Mouse (Mus musculus): ENCODE data around the gene Cemip. TPM values are rescaled to one million over a fixed set of nuclear protein-coding genes. Genes with fewer than 3 reads are reported as not detected.

Cemip gene
- total and polyA plus RNA-seq, 3 experiments = 0.12 to 0.14 TPM; not detected in 1

DNA sequence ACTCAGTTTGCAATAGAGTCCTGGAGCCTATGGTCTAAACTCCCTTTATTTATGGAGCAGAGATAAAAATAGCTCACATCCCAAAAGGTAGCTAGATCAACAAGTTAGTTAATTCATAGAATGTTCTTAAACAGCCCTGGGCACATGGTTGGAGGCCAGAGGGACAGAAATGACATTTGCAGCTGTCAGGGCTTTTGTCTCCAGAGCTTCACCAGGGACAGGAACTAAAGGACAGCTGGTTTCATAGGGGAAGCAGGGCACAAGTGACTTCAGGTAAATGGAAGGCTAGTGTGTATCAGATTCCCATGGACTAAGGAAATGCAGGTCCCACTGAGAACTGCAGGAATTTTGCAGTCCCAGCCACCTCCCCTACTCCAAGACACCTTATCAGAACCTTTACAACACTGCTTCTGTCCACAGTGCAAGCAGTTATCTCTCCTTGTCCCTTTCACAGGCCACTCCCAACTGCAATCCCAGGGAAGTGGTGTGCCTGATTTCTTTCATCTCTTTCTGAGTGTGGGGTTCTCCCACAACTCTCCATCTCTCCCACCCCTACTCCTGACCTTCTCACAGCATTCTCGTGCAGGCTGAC, 107.3 kb downstream of the Cemip start:
- H3K4me1 ChIP-seq (ENCODE audit: control insufficient read depth, insufficient read depth, low read length) = no peaks in the 10 kb centered on the region
- intact Hi-C loops (cut with DNase I) = no loop called here
- 26% methylated on average over 1 of the region's 1 CpGs for WGBS
- no peaks in the 10 kb centered on the region for H3K79me2 ChIP-seq (replicated peaks; ENCODE audit: control insufficient read depth, insufficient read depth, low read length)
- no peak for TF ChIP-seq CTCF (IDR thresholded peaks at IDR 0.05)
- no peak for TF ChIP-seq POLR2A (IDR thresholded peaks at IDR 0.05; ENCODE audit: insufficient read depth, low read depth, low read length)
- no peak for TF ChIP-seq EP300 (IDR thresholded peaks at IDR 0.05; ENCODE audit: insufficient read depth, low read depth, low read length)
- H3K27me3 ChIP-seq (ENCODE audit: control insufficient read depth, insufficient read depth, low read length) = no peaks in the 10 kb centered on the region
- H3K27ac ChIP-seq = no peak overlapping the region
- no peaks in the 10 kb centered on the region for H3K36me3 ChIP-seq (ENCODE audit: control insufficient read depth, insufficient read depth, low read length)
- H3K9ac ChIP-seq (ENCODE audit: low read depth, low read length) = no peak overlapping the region
- no peak for DNase-seq
- no peak overlapping the region for H3K4me3 ChIP-seq

GRCm38 (mm10) chr7:83978410-83978809, 107.9 kb downstream of the Cemip start:
- Histone ChIP-seq H3K27me3 (ENCODE audit: control insufficient read depth, insufficient read depth, low read length) (no peaks in the 10 kb centered on the region), H3K4me1 (ENCODE audit: control insufficient read depth, insufficient read depth, low read length) (no peaks in the 10 kb centered on the region), H3K27ac (no peak overlapping the region), H3K36me3 (ENCODE audit: control insufficient read depth, insufficient read depth, low read length) (no peaks in the 10 kb centered on the region), H3K4me3 (no peak overlapping the region), H3K9ac (ENCODE audit: low read depth, low read length) (no peak overlapping the region), H3K79me2 (replicated peaks; ENCODE audit: control insufficient read depth, insufficient read depth, low read length) (no peaks in the 10 kb centered on the region)
- intact Hi-C loops (cut with DNase I) = no loop called here
- TF ChIP-seq POLR2A (IDR thresholded peaks at IDR 0.05; ENCODE audit: insufficient read depth, low read depth, low read length) (no peak), CTCF (IDR thresholded peaks at IDR 0.05) (no peak), EP300 (IDR thresholded peaks at IDR 0.05; ENCODE audit: insufficient read depth, low read depth, low read length) (no peak)
- no peak for DNase-seq
- 90% methylated on average over 1 of the region's 1 CpGs for WGBS

DNA sequence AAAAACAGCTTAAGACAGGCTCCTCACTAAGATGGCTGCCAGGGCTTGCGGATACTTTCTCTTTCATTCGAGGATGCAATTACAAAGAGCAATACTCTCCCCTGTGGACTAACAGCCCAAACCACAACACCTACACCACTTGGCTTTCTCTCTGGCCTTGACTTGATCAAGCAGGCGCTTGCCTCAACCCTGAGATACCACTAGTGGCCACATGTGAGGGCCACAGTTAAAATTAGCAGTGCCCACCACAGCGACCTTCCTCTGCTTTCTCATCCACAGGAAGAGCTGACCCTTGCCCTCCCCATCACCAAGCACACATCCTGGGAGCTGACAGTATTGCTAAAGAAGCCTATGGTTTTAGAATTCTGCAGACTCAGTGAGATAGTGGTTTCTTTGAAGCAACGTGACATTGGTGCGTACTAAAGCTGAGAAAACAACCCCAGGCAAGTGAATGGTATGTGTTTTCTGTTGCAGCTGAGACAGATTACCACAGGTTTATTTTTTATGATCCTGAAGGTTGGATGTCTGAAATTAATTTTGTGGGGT, 109.8 kb downstream of the Cemip start:
- no peaks in the 10 kb centered on the region for H3K4me1 ChIP-seq (ENCODE audit: control insufficient read depth, insufficient read depth, low read length)
- H3K4me3 ChIP-seq = no peak overlapping the region
- 70% methylated on average over 6 of the region's 6 CpGs for WGBS
- H3K36me3 ChIP-seq (ENCODE audit: control insufficient read depth, insufficient read depth, low read length) = no peaks in the 10 kb centered on the region
- TF ChIP-seq CTCF (IDR thresholded peaks at IDR 0.05) = no peak
- no peaks in the 10 kb centered on the region for H3K79me2 ChIP-seq (replicated peaks; ENCODE audit: control insufficient read depth, insufficient read depth, low read length)
- no peak overlapping the region for H3K9ac ChIP-seq (ENCODE audit: low read depth, low read length)
- no peak overlapping the region for H3K27ac ChIP-seq
- H3K27me3 ChIP-seq (ENCODE audit: control insufficient read depth, insufficient read depth, low read length) = no peaks in the 10 kb centered on the region
- no peak for DNase-seq
- intact Hi-C loops (cut with DNase I) = no loop called here

DNA sequence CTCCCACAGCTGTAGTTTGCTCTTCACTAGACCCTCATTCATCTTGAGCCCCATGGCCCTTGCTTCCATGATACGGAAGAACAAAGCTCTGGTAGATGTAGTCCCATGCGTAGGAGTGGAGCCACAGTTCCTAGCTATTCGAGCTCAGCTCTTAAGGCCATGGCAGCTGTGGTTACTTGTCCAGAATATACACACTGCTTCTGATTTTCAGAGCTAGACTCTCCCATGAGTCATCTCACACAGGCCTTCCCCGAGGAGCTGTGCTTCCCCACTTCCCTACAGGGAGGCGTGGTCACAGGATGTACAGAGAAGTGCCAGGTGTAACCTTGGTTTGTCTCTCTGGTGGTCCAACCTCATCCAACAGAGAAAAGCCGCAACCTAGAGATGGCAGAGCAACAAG, 111.0 kb downstream of the Cemip start:
- Histone ChIP-seq H3K79me2 (replicated peaks; ENCODE audit: control insufficient read depth, insufficient read depth, low read length) (no peaks in the 10 kb centered on the region), H3K27me3 (ENCODE audit: control insufficient read depth, insufficient read depth, low read length) (no peaks in the 10 kb centered on the region; the same call in 1 of the 2 replicates), H3K4me1 (ENCODE audit: control insufficient read depth, insufficient read depth, low read length) (no peaks in the 10 kb centered on the region), H3K4me3 (no peak overlapping the region), H3K9ac (ENCODE audit: low read depth, low read length) (no peak overlapping the region), H3K27ac (no peak overlapping the region), H3K36me3 (ENCODE audit: control insufficient read depth, insufficient read depth, low read length) (no peaks in the 10 kb centered on the region)
- 72% methylated on average over 6 of the region's 6 CpGs for WGBS
- intact Hi-C loops (cut with DNase I) = no loop called here
- no peak for DNase-seq
- TF ChIP-seq EP300 (IDR thresholded peaks at IDR 0.05; ENCODE audit: insufficient read depth, low read depth, low read length) (no peak), CTCF (IDR thresholded peaks at IDR 0.05) (no peak), POLR2A (IDR thresholded peaks at IDR 0.05; ENCODE audit: insufficient read depth, low read depth, low read length) (no peak)

- no peaks in the 10 kb centered on the region for H3K4me1 ChIP-seq (ENCODE audit: control insufficient read depth, insufficient read depth, low read length)
- H3K79me2 ChIP-seq (replicated peaks; ENCODE audit: control insufficient read depth, insufficient read depth, low read length) = no peaks in the 10 kb centered on the region
- no peak overlapping the region for H3K4me3 ChIP-seq
- intact Hi-C loops (cut with DNase I) = no loop called here
- WGBS = 70% methylated on average over 7 of the region's 7 CpGs
- no peak for DNase-seq
- H3K27me3 ChIP-seq (ENCODE audit: control insufficient read depth, insufficient read depth, low read length) = no peaks in the 10 kb centered on the region; the same call in 1 of the 2 replicates
- H3K9ac ChIP-seq (ENCODE audit: low read depth, low read length) = no peak overlapping the region
- H3K27ac ChIP-seq = no peak overlapping the region
- H3K36me3 ChIP-seq (ENCODE audit: control insufficient read depth, insufficient read depth, low read length) = no peaks in the 10 kb centered on the region
- TF ChIP-seq POLR2A (IDR thresholded peaks at IDR 0.05; ENCODE audit: insufficient read depth, low read depth, low read length) = no peak
These were observed 113.8 kb downstream of the Cemip start for GRCm38 (mm10) chr7:83972485-83972884.

DNA sequence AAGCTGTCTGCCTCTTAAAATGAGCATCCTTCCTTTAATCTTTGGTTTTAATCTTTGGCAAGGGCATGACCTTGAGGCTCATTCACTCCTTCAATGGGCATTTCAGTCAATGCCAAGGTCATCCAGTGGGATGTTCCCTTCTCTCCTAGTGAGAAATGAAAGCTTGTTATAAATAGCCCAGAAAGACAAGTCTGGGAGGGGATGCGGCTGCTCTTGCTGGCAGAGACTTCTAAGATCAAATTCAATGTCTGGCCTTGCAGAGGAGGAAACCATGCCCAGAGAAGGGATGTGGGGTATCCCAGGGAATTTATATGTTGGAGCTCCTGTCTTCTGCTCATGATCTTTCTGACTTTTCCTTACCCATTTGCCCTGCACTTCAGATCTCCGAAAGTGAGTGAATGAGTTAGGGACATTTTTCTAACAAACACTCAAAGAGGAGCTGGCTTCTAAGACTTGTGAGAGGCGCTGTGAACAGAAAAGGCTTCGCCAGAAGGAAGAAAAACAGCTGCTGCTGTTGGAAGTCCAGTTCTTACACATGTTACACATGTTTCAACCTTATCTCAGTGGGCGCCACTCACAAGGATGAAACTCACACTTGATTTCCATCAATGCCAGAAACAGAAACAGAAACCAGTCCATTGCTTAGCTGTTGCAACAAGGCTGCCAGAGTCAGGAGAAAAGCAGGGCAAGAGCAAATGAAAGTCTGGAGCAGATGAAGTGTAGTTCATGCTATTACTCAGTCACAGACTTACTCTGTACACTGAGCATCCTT, 120.1 kb downstream of the Cemip start:
- intact Hi-C loops (cut with DNase I) = no loop called here
- H3K27me3 ChIP-seq (ENCODE audit: control insufficient read depth, insufficient read depth, low read length) = no peaks in the 10 kb centered on the region; the same call in 1 of the 2 replicates
- no peak overlapping the region for H3K4me3 ChIP-seq
- WGBS = 54% methylated on average over 5 of the region's 5 CpGs
- H3K4me1 ChIP-seq (ENCODE audit: control insufficient read depth, insufficient read depth, low read length) = no peaks in the 10 kb centered on the region
- TF ChIP-seq POLR2A (IDR thresholded peaks at IDR 0.05; ENCODE audit: insufficient read depth, low read depth, low read length) (no peak), EP300 (IDR thresholded peaks at IDR 0.05; ENCODE audit: insufficient read depth, low read depth, low read length) (no peak), CTCF (IDR thresholded peaks at IDR 0.05) (no peak)
- no peak overlapping the region for H3K27ac ChIP-seq
- H3K36me3 ChIP-seq (ENCODE audit: control insufficient read depth, insufficient read depth, low read length) = no peaks in the 10 kb centered on the region
- no peak overlapping the region for H3K9ac ChIP-seq (ENCODE audit: low read depth, low read length)
- no peaks in the 10 kb centered on the region for H3K79me2 ChIP-seq (replicated peaks; ENCODE audit: control insufficient read depth, insufficient read depth, low read length)
- DNase-seq = peak in 1 of 2 experiments; percentile 37
